Mouse (Mus musculus) liver, embryonic 12.5 days (tissue): ENCODE data around the gene Lad1. TPM values are rescaled to one million over a fixed set of nuclear protein-coding genes. Genes with fewer than 3 reads are reported as not detected.

ENCODE experiments used
- ATAC-seq: fragments of 200-750 bp; cut with Nextera tagmentation; 2 replicates; pipeline ENCODE4 v1.8.0; 2017; ENCODE audit warnings: moderate number of reproducible peaks, mild to moderate bottlenecking, moderate library complexity
- H3K27ac ChIP-seq: fragments of 300-500 bp; sonication (generic); 2 replicates; pipeline ENCODE4 v1.5.1; 2016; ENCODE audit warnings: mild to moderate bottlenecking
- H3K27me3 ChIP-seq: fragments of 300-500 bp; sonication (generic); replicated peaks from 2 replicates; pipeline ENCODE4 v1.6.1; 2016; ENCODE audit warnings: mild to moderate bottlenecking, moderate library complexity
- H3K36me3 ChIP-seq: fragments of 300-500 bp; sonication (generic); 2 replicates; pipeline ENCODE4 v1.6.1; 2016; ENCODE audit warnings: mild to moderate bottlenecking, moderate library complexity
- H3K4me1 ChIP-seq: fragments of 300-500 bp; sonication (generic); 2 replicates; pipeline ENCODE4 v1.6.1; 2016
- H3K4me2 ChIP-seq: fragments of 300-500 bp; sonication (generic); 2 replicates; pipeline ENCODE4 v1.6.1; 2016; ENCODE audit warnings: mild to moderate bottlenecking, moderate library complexity
- H3K4me3 ChIP-seq: fragments of 300-500 bp; sonication (generic); 2 replicates; pipeline ENCODE4 v1.5.1; 2016; ENCODE audit warnings: mild to moderate bottlenecking, moderate library complexity
- H3K9ac ChIP-seq: fragments of 300-500 bp; sonication (generic); 2 replicates; pipeline ENCODE4 v1.6.1; 2016; ENCODE audit warnings: mild to moderate bottlenecking, moderate library complexity
- H3K9me3 ChIP-seq: fragments of 300-500 bp; sonication (generic); replicated peaks from 2 replicates; pipeline ENCODE4 v1.6.1; 2016; ENCODE audit warnings: mild to moderate bottlenecking, moderate library complexity
- WGBS: fragments of 180-500 bp; shearing (Covaris S2); methylation state at CpG from one replicate; pipeline ENCODE4 v1.1.7; 2016; ENCODE audit not compliant: insufficient replicate concordance; 5-methylcytosine and 5-hydroxymethylcytosine counted together
- polyA plus RNA-seq: library from polyadenylated mRNA; unstranded; fragments of >200 nt; fragmentation: Nextera tagmentation; extraction: Ambion mirVana; gene quantifications from 2 replicates; pipeline ENCODE4 v1.2.1, GENCODE M21; 2016

Lad1 gene
- polyA plus RNA-seq, 1 experiment from 2014 or later = 0.79 TPM

GRCm38 (mm10) chr1:135864830-135865229 lies 46.4 kb downstream of the Lad1 start:
- H3K4me2 ChIP-seq = no peak overlapping the region
- H3K4me3 ChIP-seq = no peak overlapping the region
- peaks cover 65% of the 10 kb centered on the region for H3K27me3 ChIP-seq
- no peaks in the 10 kb centered on the region for H3K9me3 ChIP-seq
- 54% methylated on average over 6 of the region's 6 CpGs for WGBS
- H3K36me3 ChIP-seq = no peaks in the 10 kb centered on the region
- no peak overlapping the region for H3K27ac ChIP-seq
- no peak for ATAC-seq
- H3K9ac ChIP-seq = no peak overlapping the region
- no peaks in the 10 kb centered on the region for H3K4me1 ChIP-seq

GRCm38 (mm10) chr1:135865518-135866194 lies 47.3 kb downstream of the Lad1 start:
- H3K4me3 ChIP-seq = no peak overlapping the region
- H3K9ac ChIP-seq = no peak overlapping the region
- no peak overlapping the region for H3K27ac ChIP-seq
- no peaks in the 10 kb centered on the region for H3K9me3 ChIP-seq
- WGBS = 44% methylated on average over 19 of the region's 19 CpGs
- no peak overlapping the region for H3K4me2 ChIP-seq
- peak; percentile 73 for ATAC-seq
- H3K36me3 ChIP-seq = no peaks in the 10 kb centered on the region
- H3K27me3 ChIP-seq = peaks cover 69% of the 10 kb centered on the region
- H3K4me1 ChIP-seq = no peaks in the 10 kb centered on the region

- peaks cover 74% of the 10 kb centered on the region for H3K27me3 ChIP-seq
- H3K27ac ChIP-seq = no peak overlapping the region
- ATAC-seq = no peak
- no peak overlapping the region for H3K4me3 ChIP-seq
- no peaks in the 10 kb centered on the region for H3K36me3 ChIP-seq
- H3K4me1 ChIP-seq = no peaks in the 10 kb centered on the region
- 63% methylated on average over 6 of the region's 6 CpGs for WGBS
- no peak overlapping the region for H3K9ac ChIP-seq
- H3K9me3 ChIP-seq = no peaks in the 10 kb centered on the region
- no peak overlapping the region for H3K4me2 ChIP-seq
These were observed 50.2 kb downstream of the Lad1 start for GRCm38 (mm10) chr1:135868570-135868969.

GRCm38 (mm10) chr1:135872991-135873390 lies 54.6 kb downstream of the Lad1 start:
- no peaks in the 10 kb centered on the region for H3K4me1 ChIP-seq
- no peak for ATAC-seq

DNA sequence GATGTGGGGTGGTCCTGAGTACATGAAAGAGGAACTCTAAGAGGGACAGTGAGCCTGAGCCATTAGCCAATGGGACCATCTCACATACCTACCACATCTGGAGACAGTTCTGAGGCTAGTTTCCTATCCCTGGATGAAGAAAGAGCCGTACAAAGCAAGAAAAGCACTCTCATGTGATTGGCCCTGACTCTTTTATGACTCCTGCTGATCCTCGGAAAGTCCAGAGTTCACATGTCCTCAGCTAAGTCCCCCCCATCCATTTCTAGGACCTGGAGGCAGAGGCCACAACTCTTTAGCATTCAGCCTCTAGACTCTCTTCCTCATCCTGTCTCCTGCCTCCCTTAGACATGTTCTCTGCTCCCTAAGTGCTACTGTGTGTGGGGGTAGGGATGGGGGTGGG lies 58.9 kb downstream of the Lad1 start:
- H3K9me3 ChIP-seq = no peaks in the 10 kb centered on the region
- H3K36me3 ChIP-seq = no peaks in the 10 kb centered on the region
- no peak overlapping the region for H3K27ac ChIP-seq
- H3K4me1 ChIP-seq = no peaks in the 10 kb centered on the region
- H3K9ac ChIP-seq = no peak overlapping the region
- 48% methylated on average over 2 of the region's 2 CpGs for WGBS
- no peak overlapping the region for H3K4me3 ChIP-seq
- peaks cover 50% of the 10 kb centered on the region for H3K27me3 ChIP-seq
- no peak overlapping the region for H3K4me2 ChIP-seq
- no peak for ATAC-seq

More at GRCm38 (mm10) chr1:135872991-135873390, 54.6 kb downstream of the Lad1 start:
- Histone ChIP-seq H3K27ac (no peak overlapping the region), H3K9me3 (no peaks in the 10 kb centered on the region), H3K36me3 (no peaks in the 10 kb centered on the region), H3K4me3 (no peak overlapping the region), H3K9ac (no peak overlapping the region), H3K27me3 (peaks cover 58% of the 10 kb centered on the region), H3K4me2 (no peak overlapping the region)
- 63% methylated on average over 4 of the region's 4 CpGs for WGBS

GRCm38 (mm10) chr1:135882385-135883109 lies 64.1 kb downstream of the Lad1 start:
- no peak overlapping the region for H3K9ac ChIP-seq
- no peak overlapping the region for H3K27ac ChIP-seq
- H3K27me3 ChIP-seq = peaks cover 67% of the 10 kb centered on the region
- H3K4me2 ChIP-seq = no peak overlapping the region
- H3K4me1 ChIP-seq = no peaks in the 10 kb centered on the region
- no peaks in the 10 kb centered on the region for H3K36me3 ChIP-seq
- ATAC-seq = no peak
- H3K9me3 ChIP-seq = no peaks in the 10 kb centered on the region
- H3K4me3 ChIP-seq = no peak overlapping the region
- 60% methylated on average over 10 of the region's 10 CpGs for WGBS

Other genes starting within 250 kb of the Lad1 start
- gene Nav1, start 211.3 kb upstream of the Lad1 start, polyA plus RNA-seq = 3.2 TPM in 2 replicates
- gene Csrp1, start 98.5 kb upstream of the Lad1 start, polyA plus RNA-seq = 56.2 and 60.7 TPM in 2 replicates
- 11.4 and 11.9 TPM in 2 replicates for gene Phlda3, start 52.5 kb upstream of the Lad1 start, polyA plus RNA-seq
- gene Tnni1, start 39.2 kb upstream of the Lad1 start, polyA plus RNA-seq = 10.5 and 12.9 TPM in 2 replicates
- 1.5 and 3.3 TPM in 2 replicates for gene Tnnt2, start 17.8 kb downstream of the Lad1 start, polyA plus RNA-seq
- not detected in 2 replicates for gene Pkp1, start 100.6 kb downstream of the Lad1 start, polyA plus RNA-seq
- not detected in 2 replicates for gene Igfn1, start 187.7 kb downstream of the Lad1 start, polyA plus RNA-seq
- 95.0 and 103 TPM in 2 replicates for gene Tmem9, start 189.6 kb downstream of the Lad1 start, polyA plus RNA-seq
- not detected in 2 replicates for gene Ascl5, start 232.2 kb downstream of the Lad1 start, polyA plus RNA-seq
- 0.08 and 0.20 TPM in 2 replicates for gene Cacna1s, start 234.2 kb downstream of the Lad1 start, polyA plus RNA-seq